Mouse (Mus musculus) testis, adult 2 months (tissue): ENCODE results near the gene Fgd2. TPM values are rescaled to one million over a fixed set of nuclear protein-coding genes. Genes with fewer than 3 reads are reported as not detected.
A peak's percentile ranks its signal among the peaks of the same experiment; 100 is the strongest.

Source experiments
- H3K27ac ChIP-seq: fragments of 200-500 bp; 2 replicates; pipeline ENCODE4 v1.5.1; 2012; ENCODE audit warnings: low read depth, low read length; ENCODE audit not compliant: control insufficient read depth, insufficient read depth
- H3K27me3 ChIP-seq: fragments of 200-500 bp; 2 replicates; pipeline ENCODE4 v1.6.1; 2012; ENCODE audit warnings: mild to moderate bottlenecking, low read length, moderate library complexity; ENCODE audit not compliant: control insufficient read depth, insufficient read depth
- H3K36me3 ChIP-seq: fragments of 200-500 bp; 2 replicates; pipeline ENCODE4 v1.6.1; 2012; ENCODE audit warnings: mild to moderate bottlenecking, low read length; ENCODE audit not compliant: control insufficient read depth, insufficient read depth
- H3K4me1 ChIP-seq: fragments of 200-500 bp; 2 replicates; pipeline ENCODE4 v1.6.1; 2012; ENCODE audit warnings: low read length; ENCODE audit not compliant: control insufficient read depth, insufficient read depth
- H3K4me3 ChIP-seq: fragments of 200-500 bp; 2 replicates; pipeline ENCODE4 v1.5.1; 2012; ENCODE audit warnings: low read depth, mild to moderate bottlenecking, low read length, moderate library complexity, mixed read lengths; ENCODE audit not compliant: control insufficient read depth
- CTCF ChIP-seq: fragments of 200-500 bp; IDR thresholded peaks from 2 replicates; pipeline ENCODE4 v1.5.1; 2012; ENCODE audit warnings: low read depth, mild to moderate bottlenecking, inconsistent platforms, low read length, moderate library complexity; ENCODE audit not compliant: control insufficient read depth, insufficient read depth, insufficient replicate concordance
- POLR2A ChIP-seq: fragments of 200-500 bp; IDR thresholded peaks from 2 replicates; pipeline ENCODE4 v1.6.1; 2012; ENCODE audit warnings: low read depth, mild to moderate bottlenecking, inconsistent platforms, low read length, moderate library complexity; ENCODE audit not compliant: control insufficient read depth
- polyA plus RNA-seq: library from polyadenylated mRNA; depleted of rRNA; stranded (reverse); fragments of >200 nt; gene quantifications from 2 replicates; pipeline ENCODE4 v1.2.3, GENCODE M21; 2012

Fgd2 gene
- polyA plus RNA-seq, 1 experiment: 33.4 TPM

DNA sequence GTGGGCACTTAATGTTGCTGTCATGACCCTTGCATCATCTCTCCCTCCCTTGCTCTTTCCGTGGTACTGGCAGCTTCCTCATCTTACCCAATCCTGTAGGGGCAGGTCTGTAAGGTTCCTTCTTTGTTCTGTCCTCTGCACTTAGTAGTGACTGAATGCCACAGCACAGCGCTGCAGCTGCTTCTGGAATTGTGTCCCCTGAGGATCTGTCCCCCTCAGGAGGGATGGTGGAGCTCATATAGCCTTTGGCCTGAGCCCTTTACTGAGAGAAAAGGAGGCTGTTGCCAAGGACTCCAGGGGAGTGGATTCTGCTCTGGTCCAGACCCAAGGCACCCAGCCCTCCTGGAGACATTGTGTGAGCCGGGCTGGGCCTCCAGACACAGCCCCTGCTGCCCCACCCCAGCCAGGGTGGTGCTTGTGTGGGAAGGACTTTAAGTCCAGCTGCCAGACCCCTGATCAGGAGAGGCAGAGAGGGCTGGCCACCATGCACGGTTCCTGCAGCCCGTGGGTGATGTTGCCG is 41.9 kb upstream of the Fgd2 start:
- TF ChIP-seq POLR2A: no peak
- no peak for TF ChIP-seq CTCF
- H3K27ac ChIP-seq: no peak overlapping the region

GRCm38 (mm10) chr17:29319476-29319875 is 41.2 kb upstream of the Fgd2 start:
- H3K27me3 ChIP-seq: no peaks in the 10 kb centered on the region

More for the DNA sequence above, 41.9 kb upstream of the Fgd2 start:
- no peaks in the 10 kb centered on the region for H3K36me3 ChIP-seq
- no peak overlapping the region for H3K4me3 ChIP-seq
- H3K4me1 ChIP-seq: peaks cover 31% of the 10 kb centered on the region
- no peaks in the 10 kb centered on the region for H3K27me3 ChIP-seq

DNA sequence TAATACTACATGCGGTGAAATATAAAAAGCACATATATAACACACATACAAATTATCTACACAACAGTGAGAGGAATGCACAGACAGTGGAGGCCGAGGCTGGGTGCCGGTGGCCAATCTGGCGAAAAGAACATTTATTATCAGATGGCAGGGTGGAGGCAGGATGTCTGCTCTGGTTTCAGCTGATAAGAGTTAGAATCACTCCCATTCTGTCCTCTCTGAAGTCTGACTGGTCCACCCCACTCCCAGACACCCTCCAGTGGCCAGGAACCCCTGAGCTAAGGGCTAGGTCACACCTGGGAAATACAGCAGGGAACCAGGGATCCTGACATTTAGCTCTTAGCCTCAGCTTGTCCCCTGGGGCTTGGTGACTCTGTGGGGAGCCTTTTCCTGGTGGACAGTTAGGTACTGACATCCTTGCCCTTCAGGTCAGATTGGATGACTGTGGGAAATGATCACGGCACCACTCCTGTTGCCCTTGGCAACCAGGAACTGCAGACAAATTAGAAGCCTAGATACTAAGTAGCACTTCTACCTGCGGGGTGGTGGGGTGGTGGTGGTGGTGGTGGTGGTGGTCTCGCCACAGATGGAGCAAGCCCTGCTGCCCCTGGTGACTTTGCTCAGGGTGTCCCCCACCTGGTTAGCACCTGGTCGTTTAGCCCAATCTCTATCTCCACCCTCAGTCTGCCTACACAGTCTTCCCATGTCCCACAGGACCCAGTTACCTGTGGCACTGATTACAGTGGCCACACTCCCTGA is 40.7 kb upstream of the Fgd2 start:
- Histone ChIP-seq H3K4me3 (no peak overlapping the region), H3K4me1 (peaks cover 31% of the 10 kb centered on the region), H3K27ac (no peak overlapping the region), H3K27me3 (no peaks in the 10 kb centered on the region), H3K36me3 (no peaks in the 10 kb centered on the region)
- no peak for TF ChIP-seq POLR2A
- no peak for TF ChIP-seq CTCF

More at GRCm38 (mm10) chr17:29319476-29319875, 41.2 kb upstream of the Fgd2 start:
- Histone ChIP-seq H3K4me3 (no peak overlapping the region), H3K36me3 (no peaks in the 10 kb centered on the region), H3K27ac (no peak overlapping the region), H3K4me1 (peaks cover 31% of the 10 kb centered on the region)
- TF ChIP-seq POLR2A: no peak
- no peak for TF ChIP-seq CTCF

DNA sequence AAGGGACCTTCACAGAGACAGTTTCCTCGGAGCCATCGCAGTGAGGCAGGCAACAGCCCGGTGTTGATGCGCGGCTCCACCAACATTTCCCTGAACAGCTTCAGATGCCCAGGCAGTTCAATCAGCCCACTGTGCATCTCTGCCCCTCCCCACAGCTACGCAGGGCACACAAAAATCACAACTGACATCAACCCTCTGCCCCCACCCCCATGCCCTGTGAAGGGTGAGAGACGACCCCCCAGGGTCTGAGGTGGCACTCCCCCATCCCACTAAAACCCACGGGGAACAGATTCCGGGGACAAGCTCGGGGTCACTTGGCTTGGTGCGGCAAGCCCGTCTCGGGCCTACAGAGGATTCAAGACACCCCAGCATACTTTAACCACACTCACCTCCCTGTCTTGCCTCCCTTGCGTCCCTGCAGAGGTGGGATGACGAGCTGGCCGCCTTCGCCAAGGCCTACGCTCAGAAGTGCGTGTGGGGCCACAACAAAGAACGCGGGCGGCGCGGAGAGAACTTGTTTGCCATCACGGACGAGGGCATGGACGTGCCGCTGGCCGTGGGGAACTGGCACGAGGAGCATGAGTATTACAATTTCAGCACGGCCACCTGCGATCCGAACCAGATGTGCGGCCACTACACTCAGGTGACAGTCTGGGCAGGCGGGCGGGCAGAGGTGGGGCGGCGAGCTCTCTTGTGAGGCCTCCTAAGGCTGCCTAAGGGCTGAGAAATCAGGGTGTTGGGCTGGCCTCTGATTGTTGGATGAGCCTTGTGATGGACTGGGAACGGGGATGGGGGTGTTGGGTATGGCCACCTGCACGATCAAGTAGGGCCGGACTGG is 38.7 kb upstream of the Fgd2 start:
- H3K4me3 ChIP-seq: peak overlapping the region; percentile 16
- H3K27me3 ChIP-seq: peaks cover 2% of the 10 kb centered on the region; the same call in 1 of the 2 replicates

GRCm38 (mm10) chr17:29322603-29322962 is 38.1 kb upstream of the Fgd2 start:
- Histone ChIP-seq H3K27me3 (peaks cover 2% of the 10 kb centered on the region; the same call in 1 of the 2 replicates), H3K27ac (no peak overlapping the region), H3K36me3 (no peaks in the 10 kb centered on the region), H3K4me3 (peak overlapping the region; percentile 16), H3K4me1 (peaks cover 51% of the 10 kb centered on the region)
- TF ChIP-seq POLR2A (no peak), CTCF (no peak)

More for the DNA sequence above, 38.7 kb upstream of the Fgd2 start:
- no peaks in the 10 kb centered on the region for H3K36me3 ChIP-seq
- TF ChIP-seq CTCF (no peak), POLR2A (no peak)
- no peak overlapping the region for H3K27ac ChIP-seq
- H3K4me1 ChIP-seq: peaks cover 46% of the 10 kb centered on the region

DNA sequence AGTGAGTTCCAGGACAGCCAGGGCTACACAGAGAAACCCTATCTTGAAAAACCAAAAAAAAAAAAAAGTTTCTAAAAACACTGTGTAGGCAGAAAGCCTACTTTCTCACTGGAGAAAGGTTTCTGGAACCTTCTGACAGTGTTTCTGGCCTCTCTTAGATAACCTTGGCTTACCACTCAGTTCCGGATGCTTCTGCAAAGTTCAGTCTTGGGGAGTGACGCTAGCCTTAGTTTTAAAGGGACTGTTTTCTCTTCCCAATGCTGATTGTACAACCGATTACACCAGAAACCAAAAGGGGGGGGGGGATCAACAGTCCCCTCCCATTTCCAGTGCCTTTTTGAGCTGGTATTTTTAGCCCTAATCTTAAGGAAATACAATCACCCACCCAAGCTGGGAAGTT is 37.1 kb upstream of the Fgd2 start:
- TF ChIP-seq CTCF: no peak
- no peak for TF ChIP-seq POLR2A
- H3K4me1 ChIP-seq: peaks cover 58% of the 10 kb centered on the region
- H3K4me3 ChIP-seq: no peak overlapping the region
- no peaks in the 10 kb centered on the region for H3K36me3 ChIP-seq
- no peak overlapping the region for H3K27ac ChIP-seq
- peaks cover 2% of the 10 kb centered on the region; the same call in 1 of the 2 replicates for H3K27me3 ChIP-seq

DNA sequence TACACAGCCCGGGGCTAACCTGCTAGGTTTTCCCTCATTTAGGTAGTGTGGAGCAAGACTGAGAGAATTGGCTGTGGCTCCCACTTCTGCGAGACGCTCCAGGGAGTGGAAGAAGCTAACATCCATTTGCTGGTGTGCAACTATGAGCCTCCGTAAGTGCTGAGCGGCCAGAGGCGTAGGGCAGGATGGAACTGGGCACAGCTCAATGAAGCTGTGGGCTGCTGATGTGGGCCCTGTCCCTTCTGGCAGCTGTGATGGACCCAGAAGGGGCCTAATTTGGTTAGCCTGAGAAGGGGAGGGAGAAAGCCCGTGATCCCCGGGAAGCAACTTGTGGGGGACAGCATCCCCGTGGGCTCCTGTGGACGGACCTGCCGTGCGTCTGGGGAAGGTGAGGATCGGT is 34.9 kb upstream of the Fgd2 start:
- Histone ChIP-seq H3K4me1 (peaks cover 52% of the 10 kb centered on the region), H3K27me3 (peaks cover 2% of the 10 kb centered on the region; the same call in 1 of the 2 replicates), H3K36me3 (no peaks in the 10 kb centered on the region), H3K4me3 (peak overlapping the region; percentile 72), H3K27ac (no peak overlapping the region)
- TF ChIP-seq CTCF: no peak
- TF ChIP-seq POLR2A: no peak
